In the genomic region with DNA sequence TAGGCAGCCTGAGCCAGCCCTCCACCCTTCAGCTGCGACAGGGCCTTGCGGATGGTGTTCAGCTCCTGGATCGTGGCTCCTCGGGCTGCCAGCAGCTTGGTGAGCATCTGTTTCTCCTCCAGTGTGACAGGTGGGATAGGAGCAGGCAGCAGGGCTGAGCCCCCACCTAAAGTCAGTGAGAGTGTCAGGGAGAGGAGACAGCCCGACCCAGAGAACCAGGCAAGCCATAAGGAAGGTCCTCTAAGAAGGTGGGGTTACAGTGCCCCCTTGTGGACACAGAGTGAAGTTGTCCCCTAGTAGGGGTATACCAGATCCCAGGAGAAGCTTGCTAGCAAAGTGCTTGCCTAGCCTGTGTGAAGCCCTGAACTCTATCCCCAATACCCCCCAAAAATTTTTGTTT, we compare ENCODE assay signal across 9 mouse cellular contexts. TPM values are rescaled to one million over a fixed set of nuclear protein-coding genes. Genes with fewer than 3 reads are reported as not detected.
DNase-seq lines count a peak whose midpoint lies in the region; ATAC-seq and TF ChIP-seq lines count a peak whose summit lies in the region.
"Had no signal": no experiment of that assay in that cellular context is flagged by ENCODE, and none has a peak within 500 bp of the region (broad histone marks: within the 10 kb centered on the region; RNA-seq: fewer than 3 reads in every experiment).

No protein-coding gene starts in this region.

- WGBS in heart, embryonic 11.5 days (ENCODE audit: insufficient replicate concordance) = 56% methylated on average over 5 of the region's 5 CpGs
- whole genome bisulfite sequencing in hindbrain, postnatal 0 days = 29% methylated on average over 5 of the region's 5 CpGs
- 67% methylated on average over 5 of the region's 5 CpGs for WGBS in liver, embryonic 15.5 days (ENCODE audit: insufficient replicate concordance)
- WGBS in neural tube, embryonic 12.5 days = 58% methylated on average over 5 of the region's 5 CpGs

- H3K27ac ChIP-seq in heart, embryonic 11.5 days (ENCODE audit: low read depth, low read length) = no peak overlapping the region
- H3K27ac ChIP-seq in hindbrain, postnatal 0 days = peak overlapping the region; percentile 3; the same call in 1 of the 2 replicates
- H3K27ac ChIP-seq in liver, embryonic 15.5 days (replicated peaks) = no peak overlapping the region
- no peak overlapping the region; the same call in 1 of the 2 replicates for H3K27ac ChIP-seq in neural tube, embryonic 12.5 days
- H3K27ac ChIP-seq: embryonic facial prominence, embryonic 13.5 days had no signal

- H3K4me2 ChIP-seq in heart, embryonic 11.5 days = no peak overlapping the region
- H3K4me2 ChIP-seq in hindbrain, postnatal 0 days (ENCODE audit: low read depth, low read length) = no peak overlapping the region
- peak overlapping the region; percentile 36 for H3K4me2 ChIP-seq in liver, embryonic 15.5 days
- no peak overlapping the region for H3K4me2 ChIP-seq in neural tube, embryonic 12.5 days (replicated peaks)
- H3K4me2 ChIP-seq: embryonic facial prominence, embryonic 13.5 days had no signal

- peak; percentile 38 for DNase-seq in heart, adult 8-10 months (ENCODE audit: low spot score)
- DNase-seq in ZHBTc4 (ENCODE audit: low read depth, low spot score) = peak; percentile 85
- DNase-seq in embryo, embryonic 11 days = peak; percentile 79
- peak; percentile 89 for DNase-seq in hindbrain, postnatal 0 days (ENCODE audit: low spot score)
- DNase-seq in thymus, postnatal 4 days = peak; percentile 70

- ATAC-seq in heart, embryonic 11.5 days (replicated peaks; ENCODE audit: insufficient number of reproducible peaks, low FRiP score, low TSS enrichment) = no peak
- peak; percentile 71 for ATAC-seq in hindbrain, postnatal 0 days
- ATAC-seq in liver, embryonic 15.5 days (ENCODE audit: insufficient read depth) = no peak
- peak; percentile 60 for ATAC-seq in neural tube, embryonic 12.5 days (ENCODE audit: low FRiP score, low read depth)

- no peak overlapping the region for H3K4me3 ChIP-seq in heart, embryonic 11.5 days (ENCODE audit: low read depth, low read length)
- no peak overlapping the region for H3K4me3 ChIP-seq in hindbrain, postnatal 0 days (ENCODE audit: low read length)
- peak overlapping the region; percentile 45 for H3K4me3 ChIP-seq in liver, embryonic 15.5 days (replicated peaks)
- no peak overlapping the region for H3K4me3 ChIP-seq in neural tube, embryonic 12.5 days
- H3K4me3 ChIP-seq: embryonic facial prominence, embryonic 13.5 days had no signal

- H3K4me1 ChIP-seq in heart, embryonic 11.5 days (ENCODE audit: control insufficient read depth, insufficient read depth, low read length) = peaks cover 5% of the 10 kb centered on the region; the same call in 1 of the 2 replicates
- H3K4me1 ChIP-seq in hindbrain, postnatal 0 days (ENCODE audit: insufficient read depth, low read length) = no peaks in the 10 kb centered on the region
- H3K4me1 ChIP-seq in liver, embryonic 15.5 days (replicated peaks) = peaks cover 27% of the 10 kb centered on the region
- H3K4me1 ChIP-seq in neural tube, embryonic 12.5 days = peaks cover 11% of the 10 kb centered on the region; the same call in 1 of the 2 replicates

- peak; percentile 89 for TF ChIP-seq CTCF in hindbrain, postnatal 0 days (IDR thresholded peaks at IDR 0.05; ENCODE audit: low read depth)

- no peaks in the 10 kb centered on the region for H3K36me3 ChIP-seq in heart, embryonic 11.5 days (ENCODE audit: control insufficient read depth, insufficient read depth, low read length)
- H3K36me3 ChIP-seq in hindbrain, postnatal 0 days (ENCODE audit: insufficient read depth, low read length) = no peaks in the 10 kb centered on the region
- H3K36me3 ChIP-seq in liver, embryonic 15.5 days (replicated peaks) = no peaks in the 10 kb centered on the region
- peaks cover 27% of the 10 kb centered on the region for H3K36me3 ChIP-seq in neural tube, embryonic 12.5 days
- H3K36me3 ChIP-seq: embryonic facial prominence, embryonic 13.5 days had no signal

- H3K9ac ChIP-seq in heart, embryonic 11.5 days (ENCODE audit: low read depth, low read length) = no peak overlapping the region
- H3K9ac ChIP-seq in hindbrain, postnatal 0 days (replicated peaks; ENCODE audit: low read length) = no peak overlapping the region
- no peak overlapping the region for H3K9ac ChIP-seq in liver, embryonic 15.5 days
- H3K9ac ChIP-seq in neural tube, embryonic 12.5 days = no peak overlapping the region
- H3K9ac ChIP-seq: embryonic facial prominence, embryonic 13.5 days had no signal

- no peaks in the 10 kb centered on the region for H3K9me3 ChIP-seq in heart, embryonic 11.5 days (replicated peaks; ENCODE audit: control insufficient read depth, low read length)
- no peaks in the 10 kb centered on the region for H3K9me3 ChIP-seq in hindbrain, postnatal 0 days (ENCODE audit: low read length)
- H3K9me3 ChIP-seq in liver, embryonic 15.5 days (replicated peaks) = no peaks in the 10 kb centered on the region
- no peaks in the 10 kb centered on the region for H3K9me3 ChIP-seq in neural tube, embryonic 12.5 days
- H3K9me3 ChIP-seq: embryonic facial prominence, embryonic 13.5 days had no signal

- H3K27me3 ChIP-seq in heart, embryonic 11.5 days (ENCODE audit: control insufficient read depth, insufficient read depth, low read length) = peaks cover 3% of the 10 kb centered on the region
- no peaks in the 10 kb centered on the region for H3K27me3 ChIP-seq in hindbrain, postnatal 0 days (ENCODE audit: insufficient read depth, low read length)
- peaks cover 10% of the 10 kb centered on the region for H3K27me3 ChIP-seq in liver, embryonic 15.5 days
- no peaks in the 10 kb centered on the region for H3K27me3 ChIP-seq in neural tube, embryonic 12.5 days (replicated peaks)
- H3K27me3 ChIP-seq: embryonic facial prominence, embryonic 13.5 days had no signal

RNA-seq across cellular contexts. Expression of gene Glyctk, which starts 1.5 kb away (rescaled TPM):
- 1 to 10 TPM; 1.5 to 2.6 (median 1.9) TPM for total RNA-seq in heart, adult 8-10 months (2022)
- 0.57 and 1.1 TPM in 2 replicates for polyA plus RNA-seq in heart, embryonic 11.5 days (2014; fragmentation: Nextera tagmentation; extraction: Ambion mirVana)
- total RNA-seq in hindbrain, postnatal 0 days (2014; rRNA removed) = 1.3 and 1.8 TPM in 2 replicates
- 1.2 and 1.7 TPM in 2 replicates for polyA plus RNA-seq in hindbrain, postnatal 0 days (2015; fragmentation: Nextera tagmentation; extraction: Ambion mirVana)
- polyA plus RNA-seq in liver, embryonic 15.5 days (2015; fragmentation: Nextera tagmentation; extraction: Ambion mirVana) = 22.2 and 27.6 TPM in 2 replicates
- 5.4 and 6.2 TPM in 2 replicates for polyA plus RNA-seq in neural tube, embryonic 12.5 days (2016; fragmentation: Nextera tagmentation; extraction: Ambion mirVana)

RNA-seq across cellular contexts. Expression of gene Wdr82, which starts 14.3 kb away (rescaled TPM):
- 10 to 100 TPM; 29.6 to 38.5 (median 34.0) TPM for total RNA-seq in heart, adult 8-10 months (2022)
- 22.7 and 24.4 TPM in 2 replicates for polyA plus RNA-seq in heart, embryonic 11.5 days (2014; fragmentation: Nextera tagmentation; extraction: Ambion mirVana)
- total RNA-seq in hindbrain, postnatal 0 days (2014; rRNA removed) = 240 and 243 TPM in 2 replicates
- 29.1 and 32.6 TPM in 2 replicates for polyA plus RNA-seq in hindbrain, postnatal 0 days (2015; fragmentation: Nextera tagmentation; extraction: Ambion mirVana)
- 6.8 and 7.3 TPM in 2 replicates for polyA plus RNA-seq in liver, embryonic 15.5 days (2015; fragmentation: Nextera tagmentation; extraction: Ambion mirVana)
- polyA plus RNA-seq in neural tube, embryonic 12.5 days (2016; fragmentation: Nextera tagmentation; extraction: Ambion mirVana) = 27.6 and 28.9 TPM in 2 replicates

RNA-seq across cellular contexts. Expression of gene Ppm1m, which starts 43.1 kb away (rescaled TPM):
- total RNA-seq in heart, adult 8-10 months (2022) = 10 to 100 TPM in 3 of 4 experiments, 1 to 10 TPM in 1; 9.4 to 12.8 (median 12.3) TPM
- 20.6 and 23.5 TPM in 2 replicates for polyA plus RNA-seq in heart, embryonic 11.5 days (2014; fragmentation: Nextera tagmentation; extraction: Ambion mirVana)
- total RNA-seq in hindbrain, postnatal 0 days (2014; rRNA removed) = 19.0 and 23.3 TPM in 2 replicates
- 18.5 and 21.2 TPM in 2 replicates for polyA plus RNA-seq in hindbrain, postnatal 0 days (2015; fragmentation: Nextera tagmentation; extraction: Ambion mirVana)
- polyA plus RNA-seq in liver, embryonic 15.5 days (2015; fragmentation: Nextera tagmentation; extraction: Ambion mirVana) = 11.7 and 13.6 TPM in 2 replicates
- polyA plus RNA-seq in neural tube, embryonic 12.5 days (2016; fragmentation: Nextera tagmentation; extraction: Ambion mirVana) = 32.1 and 32.9 TPM in 2 replicates

RNA-seq across cellular contexts. Expression of gene Twf2, which starts 46.5 kb away (rescaled TPM):
- total RNA-seq in heart, adult 8-10 months (2022) = 100 to 1,000 TPM; 188 to 245 (median 236) TPM
- 55.6 and 62.2 TPM in 2 replicates for polyA plus RNA-seq in heart, embryonic 11.5 days (2014; fragmentation: Nextera tagmentation; extraction: Ambion mirVana)
- 57.4 and 72.6 TPM in 2 replicates for total RNA-seq in hindbrain, postnatal 0 days (2014; rRNA removed)
- 42.0 and 43.9 TPM in 2 replicates for polyA plus RNA-seq in hindbrain, postnatal 0 days (2015; fragmentation: Nextera tagmentation; extraction: Ambion mirVana)
- 23.5 and 23.8 TPM in 2 replicates for polyA plus RNA-seq in liver, embryonic 15.5 days (2015; fragmentation: Nextera tagmentation; extraction: Ambion mirVana)
- polyA plus RNA-seq in neural tube, embryonic 12.5 days (2016; fragmentation: Nextera tagmentation; extraction: Ambion mirVana) = 60.9 and 61.6 TPM in 2 replicates

RNA-seq across cellular contexts. Expression of gene Col6a4, which starts 59.8 kb away (rescaled TPM):
- not detected for total RNA-seq in heart, adult 8-10 months (2022)
- polyA plus RNA-seq in heart, embryonic 11.5 days (2014; fragmentation: Nextera tagmentation; extraction: Ambion mirVana) = 0.06 TPM in 1 of 2 replicates, not detected in the other
- 0.54 and 1.3 TPM in 2 replicates for total RNA-seq in hindbrain, postnatal 0 days (2014; rRNA removed)
- 0.73 and 1.0 TPM in 2 replicates for polyA plus RNA-seq in hindbrain, postnatal 0 days (2015; fragmentation: Nextera tagmentation; extraction: Ambion mirVana)
- 0.14 TPM in 1 of 2 replicates, not detected in the other for polyA plus RNA-seq in liver, embryonic 15.5 days (2015; fragmentation: Nextera tagmentation; extraction: Ambion mirVana)
- polyA plus RNA-seq in neural tube, embryonic 12.5 days (2016; fragmentation: Nextera tagmentation; extraction: Ambion mirVana) = 0.11 and 0.55 TPM in 2 replicates

Comparison
In these comparisons a context has a peak if more than half of its experiments do, and no peak if none do; other contexts are left out.
1. DNase-seq: peak in every context shown above with its lines; median percentile 89 in hindbrain, postnatal 0 days; 85 in ZHBTc4; 79 in embryo, embryonic 11 days; 70 in thymus, postnatal 4 days; 38 in heart, adult 8-10 months.
2. ATAC-seq: peak in hindbrain, postnatal 0 days (single experiment) and neural tube, embryonic 12.5 days (single experiment); none in heart, embryonic 11.5 days (single experiment) and liver, embryonic 15.5 days (single experiment).